12 mouse cellular contexts compared by ENCODE assay signal in genomic region chr2:102866594-102866993, GRCm38 (mm10). TPM values are rescaled to one million over a fixed set of nuclear protein-coding genes. Genes with fewer than 3 reads are reported as not detected.
DNase-seq lines count a peak whose midpoint lies in the region; ATAC-seq and TF ChIP-seq lines count a peak whose summit lies in the region.
"Had no signal": no experiment of that assay in that cellular context is flagged by ENCODE, and none has a peak within 500 bp of the region (broad histone marks: within the 10 kb centered on the region; RNA-seq: fewer than 3 reads in every experiment).

No protein-coding gene starts in this region.

- intact Hi-C loops in left cerebral cortex, postnatal 4 days (cut with DNase I): no loop called here
- intact Hi-C loops in left cerebral cortex, adult 2 months (cut with DNase I): no loop called here

- WGBS in liver, embryonic 16.5 days (ENCODE audit: insufficient replicate concordance): 3% methylated on average over 1 of the region's 1 CpGs

- H3K4me3 ChIP-seq in left cerebral cortex, adult 2 months: no peak overlapping the region
- no peak overlapping the region for H3K4me3 ChIP-seq in liver, embryonic 16.5 days (ENCODE audit: low read depth, low read length)
- H3K4me3 ChIP-seq: embryonic facial prominence, embryonic 15.5 days had no signal

- no peaks in the 10 kb centered on the region for H3K9me3 ChIP-seq in liver, embryonic 16.5 days (replicated peaks; ENCODE audit: control insufficient read depth, low read length)
- H3K9me3 ChIP-seq: embryonic facial prominence, embryonic 15.5 days had no signal

- H3K9ac ChIP-seq in liver, embryonic 16.5 days (ENCODE audit: low read depth, low read length): no peak overlapping the region
- H3K9ac ChIP-seq: embryonic facial prominence, embryonic 15.5 days had no signal

- no peak for TF ChIP-seq CTCF in left cerebral cortex, adult 2 months (IDR thresholded peaks at IDR 0.05)

- peak; percentile 43; the same call in 1 of the 2 replicates for ATAC-seq in liver, embryonic 16.5 days (ENCODE audit: low read depth)
- ATAC-seq: Patski had no signal

- DNase-seq in adrenal gland, adult 2 months: peak; percentile 35
- no peak for DNase-seq in adrenal gland, adult 18-20 months (ENCODE audit: low spot score in 2 of 2)
- peak; percentile 23 for DNase-seq in left cerebral cortex, postnatal 4 days
- no peak for DNase-seq in left cerebral cortex, adult 2 months (ENCODE audit: extremely low spot score in 1 of 2, low spot score in 2 of 2)
- peak; percentile 27 to 47 for DNase-seq in adrenal gland, postnatal 36 days
- DNase-seq in right cerebral cortex, postnatal 4 days: no peak
- no peak for DNase-seq in left cerebral cortex, adult 9 months (ENCODE audit: low spot score in 2 of 2)
- DNase-seq: cerebellum, adult 11-12 months; right cerebral cortex, postnatal 25 days had no signal

- H3K27me3 ChIP-seq in liver, embryonic 16.5 days (ENCODE audit: control insufficient read depth, insufficient read depth, low read depth, low read length): no peaks in the 10 kb centered on the region
- H3K27me3 ChIP-seq: embryonic facial prominence, embryonic 15.5 days; Patski had no signal

- H3K4me1 ChIP-seq in liver, embryonic 16.5 days (ENCODE audit: control insufficient read depth, low read depth, low read length): peaks cover 12% of the 10 kb centered on the region

- H3K27ac ChIP-seq in left cerebral cortex, adult 2 months: no peak overlapping the region
- peak overlapping the region; percentile 64 for H3K27ac ChIP-seq in liver, embryonic 16.5 days (ENCODE audit: low read length)
- H3K27ac ChIP-seq: embryonic facial prominence, embryonic 15.5 days had no signal

- peak overlapping the region; percentile 41; the same call in 1 of the 2 replicates for H3K4me2 ChIP-seq in liver, embryonic 16.5 days (ENCODE audit: low read depth, low read length)
- H3K4me2 ChIP-seq: embryonic facial prominence, embryonic 15.5 days had no signal

- H3K36me3 ChIP-seq in liver, embryonic 16.5 days (ENCODE audit: control insufficient read depth, insufficient read depth): no peaks in the 10 kb centered on the region

RNA-seq across cellular contexts. Expression of gene Cd44, which starts 34.9 kb away (rescaled TPM):
- 10 to 100 TPM; 53.7 to 60.7 TPM for total RNA-seq in adrenal gland, adult 2 months (2021)
- 9.5 and 12.8 TPM in 2 replicates for polyA plus RNA-seq in adrenal gland, adult 2 months (2012; rRNA removed)
- 10 to 100 TPM; 35.6 to 86.8 TPM for total RNA-seq in adrenal gland, adult 18-20 months (2021)
- total RNA-seq in left cerebral cortex, postnatal 4 days (2021): 10 to 100 TPM; 10.6 to 11.0 TPM
- 1 to 10 TPM; 2.9 to 4.4 TPM for total RNA-seq in left cerebral cortex, adult 2 months (2021)
- total RNA-seq in adrenal gland, postnatal 36 days (2021): 10 to 100 TPM; 59.9 to 62.0 TPM
- 14.5 and 15.8 TPM in 2 replicates for polyA plus RNA-seq in liver, embryonic 16.5 days (2015; fragmentation: Nextera tagmentation; extraction: Ambion mirVana)

Comparison
In these comparisons a context has a peak if more than half of its experiments do, and no peak if none do; other contexts are left out.
1. DNase-seq: peak in adrenal gland, adult 2 months (single experiment), left cerebral cortex, postnatal 4 days (single experiment) and adrenal gland, postnatal 36 days (2 of 2); none in adrenal gland, adult 18-20 months (0 of 2), left cerebral cortex, adult 2 months (0 of 2), right cerebral cortex, postnatal 4 days (single experiment) and left cerebral cortex, adult 9 months (0 of 2).